Mouse (Mus musculus) heart, adult 2 months (tissue): ENCODE results near the gene Phldb2.

Source experiments
- EP300 ChIP-seq: fragments of 200-500 bp; IDR thresholded peaks from 2 replicates; pipeline ENCODE4 v1.6.1; 2011; ENCODE audit warnings: low read depth, low read length, control low read depth; ENCODE audit not compliant: insufficient read depth
- POLR2A ChIP-seq: fragments of 200-500 bp; IDR thresholded peaks from 2 replicates; pipeline ENCODE4 v1.6.1; 2011; ENCODE audit warnings: mild to moderate bottlenecking, low read depth, low read length, control low read depth; ENCODE audit not compliant: insufficient read depth

DNA sequence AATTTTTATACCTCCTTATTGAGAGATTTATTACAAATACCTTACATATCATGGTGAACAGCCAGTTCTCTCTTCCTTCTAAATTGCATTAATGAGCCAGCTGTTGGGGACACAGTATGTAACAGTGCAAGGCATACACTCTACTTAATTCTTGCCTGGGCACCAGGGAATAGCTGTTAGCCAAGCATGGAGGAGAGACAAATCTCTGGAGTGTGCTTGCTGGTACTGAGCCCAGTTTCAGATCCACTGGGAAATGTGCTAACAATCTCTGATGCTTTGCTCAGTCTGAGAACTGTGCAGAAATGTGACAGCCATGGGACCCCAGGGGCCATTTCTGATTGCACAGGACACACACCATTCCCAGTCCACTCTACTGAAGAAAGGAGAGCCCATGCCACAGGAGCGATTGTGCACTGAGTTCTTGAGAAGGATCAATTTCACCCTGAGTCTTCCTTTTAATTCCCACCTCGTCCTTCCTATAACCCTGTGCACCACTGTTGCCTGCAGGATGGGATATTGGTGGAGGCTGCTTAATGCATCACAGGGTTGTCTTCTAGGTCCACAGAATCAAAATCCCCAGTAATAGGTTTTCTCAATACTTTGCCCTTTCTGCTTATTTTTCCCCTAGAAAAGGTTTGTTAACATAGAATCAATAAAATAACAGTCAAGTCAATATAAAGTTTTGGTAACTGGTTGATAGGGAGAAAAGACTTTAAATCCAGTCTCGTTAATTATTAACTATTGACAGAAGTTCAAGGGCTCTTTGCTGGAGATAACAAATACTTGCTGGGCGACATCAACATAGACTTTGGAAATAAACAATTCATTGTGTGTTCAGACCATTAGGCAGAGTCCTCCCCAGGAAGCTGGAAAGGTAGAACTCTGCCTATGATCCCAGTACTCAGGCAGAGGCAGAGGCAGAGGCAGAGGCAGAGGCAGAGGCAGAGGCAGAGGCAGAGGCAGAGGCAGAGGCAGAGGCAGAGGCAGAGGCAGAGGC lies 31.5 kb upstream of the Phldb2 start:
- TF ChIP-seq POLR2A (no peak), EP300 (no peak)
